Mouse (Mus musculus): Measurements from ENCODE around the gene Smyd4. TPM values are rescaled to one million over a fixed set of nuclear protein-coding genes. Genes with fewer than 3 reads are reported as not detected.

Smyd4 gene
- polyA plus RNA-seq (2011; ENCODE audit: insufficient read length, low read depth, missing spikeins): 6.5 and 7.3 TPM in 2 replicates

- TF ChIP-seq CTCF (IDR thresholded peaks at IDR 0.05; ENCODE audit: borderline replicate concordance, insufficient read depth, low read length): no peak
- TF ChIP-seq POLR2A (IDR thresholded peaks at IDR 0.05; ENCODE audit: low read depth, low read length): peak; percentile 58
- Histone ChIP-seq H3K4me1 (ENCODE audit: control insufficient read depth, insufficient read depth, low read length) (no peaks in the 10 kb centered on the region), H3K4me3 (ENCODE audit: insufficient read depth, low read length) (peak within 1 kb of the TSS; percentile 85), H3K27ac (ENCODE audit: insufficient read depth, low read length) (no peak within 1 kb of the TSS)
Observed at GRCm38 (mm10) chr11:75348199-75348889, at the start of gene Smyd4, which contains the start of gene Rpa1. TSS of gene Smyd4 (plus strand) at chr11:75348433. TSS of gene Rpa1 (minus strand) at chr11:75348324.

DNA sequence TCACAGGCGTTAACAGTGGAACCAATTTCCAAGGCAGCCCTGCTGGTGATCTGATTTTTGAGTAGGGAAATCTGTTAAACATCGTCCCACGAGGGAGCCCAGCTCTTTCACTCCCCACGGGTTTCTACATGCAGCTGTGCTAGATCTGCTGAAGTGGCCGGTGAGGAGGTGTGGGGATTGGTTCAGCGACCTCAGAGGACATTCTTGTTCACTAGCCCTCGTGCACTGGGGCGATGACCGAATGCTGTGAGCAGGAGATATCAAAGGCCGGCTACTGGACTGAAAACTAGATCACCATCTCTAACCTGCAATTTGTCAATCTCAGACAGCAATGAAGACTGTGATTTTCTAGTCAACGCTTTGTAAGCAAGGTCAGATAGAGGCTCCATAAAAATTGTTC lies 49.7 kb upstream of the Smyd4 start:
- TF ChIP-seq CTCF (IDR thresholded peaks at IDR 0.05; ENCODE audit: borderline replicate concordance, insufficient read depth, low read length) (no peak), POLR2A (IDR thresholded peaks at IDR 0.05; ENCODE audit: low read depth, low read length) (no peak)
- H3K4me3 ChIP-seq (ENCODE audit: insufficient read depth, low read length): no peak overlapping the region
- no peaks in the 10 kb centered on the region for H3K4me1 ChIP-seq (ENCODE audit: control insufficient read depth, insufficient read depth, low read length)
- no peak overlapping the region for H3K27ac ChIP-seq (ENCODE audit: insufficient read depth, low read length)

DNA sequence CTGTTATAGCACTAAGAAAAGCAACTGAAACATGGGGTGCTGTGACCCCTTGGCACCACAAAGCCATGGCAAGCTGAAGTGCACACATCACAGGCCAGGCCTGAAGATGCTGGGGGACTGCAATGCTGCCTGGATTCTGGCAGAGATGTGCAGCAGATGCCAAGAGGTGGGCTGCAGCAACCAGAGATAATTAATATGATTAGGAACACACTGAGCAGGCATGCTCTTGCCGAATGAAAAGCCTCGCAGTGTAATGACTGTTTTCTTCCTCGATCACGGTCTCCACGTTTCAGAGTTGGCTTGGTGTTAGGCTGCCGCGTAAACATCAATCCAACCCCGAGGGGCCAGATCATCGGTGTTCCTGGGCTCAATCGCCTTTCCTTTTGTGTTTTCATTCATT lies 48.4 kb upstream of the Smyd4 start:
- Histone ChIP-seq H3K27ac (ENCODE audit: insufficient read depth, low read length) (no peak overlapping the region), H3K4me1 (ENCODE audit: control insufficient read depth, insufficient read depth, low read length) (no peaks in the 10 kb centered on the region), H3K4me3 (ENCODE audit: insufficient read depth, low read length) (no peak overlapping the region)
- TF ChIP-seq POLR2A (IDR thresholded peaks at IDR 0.05; ENCODE audit: low read depth, low read length): no peak
- no peak for TF ChIP-seq CTCF (IDR thresholded peaks at IDR 0.05; ENCODE audit: borderline replicate concordance, insufficient read depth, low read length)

DNA sequence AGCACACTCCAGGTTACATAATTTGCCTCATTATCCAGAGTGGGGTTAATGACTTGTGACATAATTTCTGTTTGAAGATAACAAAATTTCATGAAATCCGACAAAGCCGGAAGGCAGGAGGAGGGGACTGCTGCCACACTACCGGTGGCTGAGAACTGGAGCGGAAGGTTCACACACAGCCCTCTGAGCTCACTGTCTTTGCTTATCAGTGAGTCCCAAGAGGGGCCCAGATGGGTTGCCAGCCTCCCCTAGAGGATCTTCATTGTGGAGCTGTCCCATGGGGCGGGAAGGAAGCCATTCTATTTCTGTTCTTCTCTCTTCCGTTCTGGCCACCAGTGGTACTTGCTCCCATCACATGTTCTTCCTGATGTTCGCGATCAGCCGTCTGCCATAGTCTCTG lies 47.3 kb upstream of the Smyd4 start:
- no peak overlapping the region for H3K4me3 ChIP-seq (ENCODE audit: insufficient read depth, low read length)
- no peaks in the 10 kb centered on the region for H3K4me1 ChIP-seq (ENCODE audit: control insufficient read depth, insufficient read depth, low read length)
- TF ChIP-seq CTCF (IDR thresholded peaks at IDR 0.05; ENCODE audit: borderline replicate concordance, insufficient read depth, low read length) (no peak), POLR2A (IDR thresholded peaks at IDR 0.05; ENCODE audit: low read depth, low read length) (no peak)
- no peak overlapping the region for H3K27ac ChIP-seq (ENCODE audit: insufficient read depth, low read length)

GRCm38 (mm10) chr11:75304797-75305196 lies 43.4 kb upstream of the Smyd4 start:
- Histone ChIP-seq H3K27ac (ENCODE audit: insufficient read depth, low read length) (no peak overlapping the region), H3K4me3 (ENCODE audit: insufficient read depth, low read length) (no peak overlapping the region), H3K4me1 (ENCODE audit: control insufficient read depth, insufficient read depth, low read length) (no peaks in the 10 kb centered on the region)
- TF ChIP-seq CTCF (IDR thresholded peaks at IDR 0.05; ENCODE audit: borderline replicate concordance, insufficient read depth, low read length) (no peak), POLR2A (IDR thresholded peaks at IDR 0.05; ENCODE audit: low read depth, low read length) (no peak)

DNA sequence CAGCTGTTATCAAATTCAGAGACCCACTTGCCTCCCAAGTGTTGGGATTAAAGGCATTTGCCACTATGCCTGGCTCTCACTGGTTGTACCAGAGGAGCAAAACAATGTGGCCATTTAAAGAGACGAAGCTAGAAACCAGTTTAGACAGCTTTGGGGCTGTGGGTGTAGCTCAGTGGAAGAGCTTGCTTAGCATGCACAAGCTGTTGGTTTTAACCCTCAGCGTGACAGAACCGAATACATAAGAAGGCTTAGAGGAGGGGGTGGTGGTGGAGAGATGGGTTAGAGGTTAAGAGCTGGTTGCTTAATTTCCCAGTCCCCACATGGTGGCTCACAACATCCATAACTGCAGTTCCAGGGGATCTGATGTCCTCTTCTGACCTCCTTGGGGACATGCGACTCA lies 39.6 kb upstream of the Smyd4 start:
- Histone ChIP-seq H3K4me3 (ENCODE audit: insufficient read depth, low read length) (no peak overlapping the region), H3K27ac (ENCODE audit: insufficient read depth, low read length) (no peak overlapping the region), H3K4me1 (ENCODE audit: control insufficient read depth, insufficient read depth, low read length) (no peaks in the 10 kb centered on the region)
- TF ChIP-seq POLR2A (IDR thresholded peaks at IDR 0.05; ENCODE audit: low read depth, low read length): no peak
- no peak for TF ChIP-seq CTCF (IDR thresholded peaks at IDR 0.05; ENCODE audit: borderline replicate concordance, insufficient read depth, low read length)

GRCm38 (mm10) chr11:75310813-75311212 lies 37.4 kb upstream of the Smyd4 start:
- TF ChIP-seq CTCF (IDR thresholded peaks at IDR 0.05; ENCODE audit: borderline replicate concordance, insufficient read depth, low read length) (no peak), POLR2A (IDR thresholded peaks at IDR 0.05; ENCODE audit: low read depth, low read length) (no peak)
- Histone ChIP-seq H3K27ac (ENCODE audit: insufficient read depth, low read length) (no peak overlapping the region), H3K4me1 (ENCODE audit: control insufficient read depth, insufficient read depth, low read length) (0 out of 2 replicates have a peak, but pooled peaks cover 5% of the 10 kb centered on the region), H3K4me3 (ENCODE audit: insufficient read depth, low read length) (no peak overlapping the region)

DNA sequence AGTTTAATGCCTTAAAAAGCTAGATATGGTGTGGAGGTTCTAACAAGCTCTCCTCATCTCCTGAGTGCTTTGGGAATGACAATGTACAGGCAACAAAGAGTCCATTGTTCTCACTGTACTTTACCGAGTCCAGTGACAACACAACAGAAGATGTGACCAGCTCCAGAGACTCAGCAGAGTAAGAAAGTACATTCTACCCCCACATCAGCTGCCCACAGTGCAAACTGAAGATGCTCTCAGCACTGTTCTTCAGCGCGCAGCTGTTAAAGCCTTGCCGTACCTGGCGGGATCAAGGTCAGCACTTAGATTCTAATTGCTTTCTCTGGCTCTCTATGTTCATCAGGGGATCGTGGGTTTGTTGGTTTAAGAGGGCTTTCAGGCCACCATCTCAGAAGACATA lies 36.5 kb upstream of the Smyd4 start:
- TF ChIP-seq POLR2A (IDR thresholded peaks at IDR 0.05; ENCODE audit: low read depth, low read length) (no peak), CTCF (IDR thresholded peaks at IDR 0.05; ENCODE audit: borderline replicate concordance, insufficient read depth, low read length) (no peak)
- Histone ChIP-seq H3K4me3 (ENCODE audit: insufficient read depth, low read length) (no peak overlapping the region), H3K27ac (ENCODE audit: insufficient read depth, low read length) (no peak overlapping the region), H3K4me1 (ENCODE audit: control insufficient read depth, insufficient read depth, low read length) (0 out of 2 replicates have a peak, but pooled peaks cover 5% of the 10 kb centered on the region)

- H3K27ac ChIP-seq (ENCODE audit: insufficient read depth, low read length): peak overlapping the region; percentile 51; the same call in 1 of the 2 replicates
- no peak overlapping the region for H3K4me3 ChIP-seq (ENCODE audit: insufficient read depth, low read length)
- H3K4me1 ChIP-seq (ENCODE audit: control insufficient read depth, insufficient read depth, low read length): 0 out of 2 replicates have a peak, but pooled peaks cover 5% of the 10 kb centered on the region
- TF ChIP-seq CTCF (IDR thresholded peaks at IDR 0.05; ENCODE audit: borderline replicate concordance, insufficient read depth, low read length) (no peak), POLR2A (IDR thresholded peaks at IDR 0.05; ENCODE audit: low read depth, low read length) (no peak)
Observed at GRCm38 (mm10) chr11:75313834-75314233, 34.4 kb upstream of the Smyd4 start.
